Mouse (Mus musculus) limb, embryonic 12.5 days (tissue): Measurements from ENCODE around the gene Slc7a15. TPM values are rescaled to one million over a fixed set of nuclear protein-coding genes. Genes with fewer than 3 reads are reported as not detected.
A peak's percentile ranks its signal among the peaks of the same experiment; 100 is the strongest.
"Not testable (repeated sequence)": the region's sequence is repeated elsewhere in the genome, so short reads cannot be mapped to it uniquely, and the experiment has no call there.

Source experiments
- ATAC-seq: fragments of 200-750 bp; cut with Nextera tagmentation; 2 replicates; pipeline ENCODE4 v1.8.0; 2017; ENCODE audit warnings: low read depth, moderate TSS enrichment; ENCODE audit not compliant: insufficient number of reproducible peaks, insufficient read depth, low FRiP score, low TSS enrichment
- H3K27ac ChIP-seq: fragments of 300-500 bp; sonication (generic); 2 replicates; pipeline ENCODE4 v1.5.1; 2016; ENCODE audit warnings: mild to moderate bottlenecking, moderate library complexity
- H3K27me3 ChIP-seq: fragments of 300-500 bp; sonication (generic); 2 replicates; pipeline ENCODE4 v1.6.1; 2016; ENCODE audit warnings: mild to moderate bottlenecking, moderate library complexity
- H3K36me3 ChIP-seq: fragments of 300-500 bp; sonication (generic); 2 replicates; pipeline ENCODE4 v1.6.1; 2016; ENCODE audit warnings: mild to moderate bottlenecking, moderate library complexity
- H3K4me1 ChIP-seq: fragments of 300-500 bp; sonication (generic); replicated peaks from 2 replicates; pipeline ENCODE4 v1.6.1; 2016
- H3K4me2 ChIP-seq: fragments of 300-500 bp; sonication (generic); 2 replicates; pipeline ENCODE4 v1.6.1; 2016; ENCODE audit warnings: mild to moderate bottlenecking, moderate library complexity
- H3K4me3 ChIP-seq: fragments of 300-500 bp; sonication (generic); replicated peaks from 2 replicates; pipeline ENCODE4 v1.5.1; 2016; ENCODE audit warnings: mild to moderate bottlenecking
- H3K9ac ChIP-seq: fragments of 300-500 bp; sonication (generic); replicated peaks from 2 replicates; pipeline ENCODE4 v1.6.1; 2016; ENCODE audit warnings: mild to moderate bottlenecking, moderate library complexity
- H3K9me3 ChIP-seq: fragments of 300-500 bp; sonication (generic); 2 replicates; pipeline ENCODE4 v1.6.1; 2016; ENCODE audit warnings: mild to moderate bottlenecking, moderate library complexity
- WGBS: fragments of 180-500 bp; shearing (Covaris S2); methylation state at CpG from one replicate; pipeline ENCODE4 v1.1.7; 2016; 5-methylcytosine and 5-hydroxymethylcytosine counted together
- polyA plus RNA-seq: library from polyadenylated mRNA; unstranded; fragments of >200 nt; fragmentation: Nextera tagmentation; extraction: Ambion mirVana; gene quantifications from 2 replicates; pipeline ENCODE4 v1.2.1, GENCODE M21; 2016

Gene Slc7a15
- polyA plus RNA-seq, 1 experiment from 2014 or later, result not detected

GRCm38 (mm10) chr12:8629537-8629936, 30.7 kb upstream of the Slc7a15 start:
- no peak for ATAC-seq
- Histone ChIP-seq H3K4me3 (no peak overlapping the region), H3K27me3 (no peaks in the 10 kb centered on the region), H3K9me3 (no peaks in the 10 kb centered on the region), H3K4me2 (no peak overlapping the region), H3K9ac (no peak overlapping the region), H3K27ac (no peak overlapping the region), H3K36me3 (no peaks in the 10 kb centered on the region; the same call in 1 of the 2 replicates), H3K4me1 (no peaks in the 10 kb centered on the region)
- WGBS, result 93% methylated on average over 6 of the region's 6 CpGs

- ATAC-seq, result no peak
These were observed 21.8 kb upstream of the Slc7a15 start for GRCm38 (mm10) chr12:8620678-8621018.

GRCm38 (mm10) chr12:8619827-8620677, 21.2 kb upstream of the Slc7a15 start:
- ATAC-seq, result 0 out of 2 replicates have a peak, but pooled peaks have one; percentile 47
- H3K9me3 ChIP-seq, result 0 out of 2 replicates have a peak, but pooled peaks cover 3% of the 10 kb centered on the region
- H3K4me3 ChIP-seq, result no peak overlapping the region
- H3K4me2 ChIP-seq, result no peak overlapping the region
- no peaks in the 10 kb centered on the region for H3K4me1 ChIP-seq
- 90% methylated on average over 9 of the region's 9 CpGs for WGBS
- H3K36me3 ChIP-seq, result peaks cover 5% of the 10 kb centered on the region; the same call in 1 of the 2 replicates
- H3K27ac ChIP-seq, result no peak overlapping the region
- H3K27me3 ChIP-seq, result no peaks in the 10 kb centered on the region
- no peak overlapping the region for H3K9ac ChIP-seq

More at GRCm38 (mm10) chr12:8620678-8621018, 21.8 kb upstream of the Slc7a15 start:
- peaks cover 5% of the 10 kb centered on the region; the same call in 1 of the 2 replicates for H3K36me3 ChIP-seq
- H3K4me2 ChIP-seq, result no peak overlapping the region
- H3K27me3 ChIP-seq, result no peaks in the 10 kb centered on the region
- H3K4me3 ChIP-seq, result no peak overlapping the region
- H3K9me3 ChIP-seq, result 0 out of 2 replicates have a peak, but pooled peaks cover 3% of the 10 kb centered on the region
- H3K4me1 ChIP-seq, result no peaks in the 10 kb centered on the region
- 87% methylated on average over 5 of the region's 5 CpGs for WGBS
- H3K27ac ChIP-seq, result no peak overlapping the region
- H3K9ac ChIP-seq, result no peak overlapping the region

GRCm38 (mm10) chr12:8618271-8618670, 19.4 kb upstream of the Slc7a15 start:
- Histone ChIP-seq H3K4me1 (no peaks in the 10 kb centered on the region), H3K9ac (no peak overlapping the region), H3K4me2 (no peak overlapping the region), H3K36me3 (peaks cover 5% of the 10 kb centered on the region; the same call in 1 of the 2 replicates), H3K27ac (no peak overlapping the region), H3K27me3 (no peaks in the 10 kb centered on the region), H3K9me3 (0 out of 2 replicates have a peak, but pooled peaks cover 3% of the 10 kb centered on the region), H3K4me3 (no peak overlapping the region)
- ATAC-seq, result no peak
- 94% methylated on average over 3 of the region's 3 CpGs for WGBS

DNA sequence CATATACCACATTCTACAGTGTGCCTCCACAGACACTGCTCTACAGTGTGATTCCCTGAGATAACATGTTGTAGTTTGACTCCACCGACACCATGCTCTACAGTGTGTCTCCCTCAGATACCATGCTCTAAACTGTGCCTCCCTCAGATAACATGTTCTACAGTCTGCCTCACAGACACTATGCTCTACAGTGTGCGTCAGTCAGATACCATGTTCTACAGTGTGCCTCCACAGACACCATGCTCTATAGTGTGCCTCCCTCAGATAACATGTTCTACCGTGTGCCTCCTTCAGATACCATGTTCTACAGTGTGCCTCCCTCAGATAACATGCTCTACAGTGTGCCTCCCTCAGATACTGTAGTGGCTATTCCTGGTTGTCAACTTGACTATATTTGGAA, 10.2 kb upstream of the Slc7a15 start:
- Histone ChIP-seq H3K4me2 (no peak overlapping the region), H3K27me3 (no peaks in the 10 kb centered on the region), H3K9me3 (no peaks in the 10 kb centered on the region), H3K4me1 (no peaks in the 10 kb centered on the region), H3K9ac (no peak overlapping the region), H3K36me3 (no peaks in the 10 kb centered on the region), H3K27ac (no peak overlapping the region), H3K4me3 (no peak overlapping the region)
- 92% methylated on average over 3 of the region's 3 CpGs for whole genome bisulfite sequencing
- no peak for ATAC-seq

GRCm38 (mm10) chr12:8595611-8596010, 3.3 kb downstream of the Slc7a15 start:
- H3K4me2 ChIP-seq, result no peak overlapping the region
- no peak overlapping the region for H3K9ac ChIP-seq
- H3K36me3 ChIP-seq, result no peaks in the 10 kb centered on the region
- 88% methylated on average over 7 of the region's 7 CpGs for WGBS
- no peak for ATAC-seq
- peaks cover 10% of the 10 kb centered on the region; the same call in 1 of the 2 replicates for H3K9me3 ChIP-seq
- no peaks in the 10 kb centered on the region for H3K4me1 ChIP-seq
- no peak overlapping the region for H3K27ac ChIP-seq
- H3K4me3 ChIP-seq, result no peak overlapping the region
- no peaks in the 10 kb centered on the region for H3K27me3 ChIP-seq

DNA sequence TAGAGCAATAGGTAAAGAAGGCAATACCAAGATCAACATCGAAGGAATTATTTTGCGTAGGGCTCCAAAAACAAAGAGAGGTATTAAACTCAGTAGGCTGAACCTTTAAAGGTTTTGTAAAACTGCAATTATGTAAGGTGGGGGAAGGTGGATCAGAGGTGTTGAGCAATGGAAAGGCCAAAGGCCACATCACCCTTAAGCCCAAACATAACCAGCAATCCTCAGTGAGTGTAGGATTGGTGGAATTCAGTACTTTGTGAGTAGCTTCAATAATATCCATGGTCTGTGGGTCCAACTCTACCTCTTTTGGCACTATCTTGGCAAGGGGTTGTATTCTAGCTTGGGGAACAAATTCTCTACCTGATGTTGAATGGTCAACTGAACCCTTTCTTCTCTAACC, 7.5 kb downstream of the Slc7a15 start:
- H3K36me3 ChIP-seq, H3K27me3 ChIP-seq, H3K9ac ChIP-seq, ATAC-seq, H3K27ac ChIP-seq, H3K4me3 ChIP-seq, H3K4me1 ChIP-seq, H3K4me2 ChIP-seq, H3K9me3 ChIP-seq: not testable (repeated sequence)
- WGBS, result 90% methylated on average over 2 of the region's 2 CpGs

DNA sequence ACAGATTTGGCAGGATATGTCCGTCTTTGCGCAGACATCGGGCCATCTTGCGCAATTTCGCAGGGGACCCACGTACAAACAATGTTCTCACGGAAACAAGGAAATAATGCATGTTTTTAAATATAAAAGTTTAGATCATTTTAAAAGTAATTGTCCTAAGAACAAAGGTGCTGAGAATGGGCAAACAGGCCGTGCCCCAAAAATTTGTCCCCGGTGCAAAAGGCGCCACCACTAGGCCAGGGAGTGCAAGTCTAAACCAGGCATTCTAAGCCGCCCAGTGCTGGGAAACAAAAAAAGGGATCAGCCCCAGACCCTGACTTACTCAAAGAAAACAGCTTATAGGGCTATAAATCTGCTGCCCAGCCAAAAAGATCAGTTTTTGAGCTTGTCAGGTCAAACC, 25.5 kb downstream of the Slc7a15 start:
- WGBS, result 85% methylated on average over 11 of the region's 11 CpGs
- H3K36me3 ChIP-seq, result no peaks in the 10 kb centered on the region
- ATAC-seq, result no peak
- no peaks in the 10 kb centered on the region for H3K27me3 ChIP-seq
- no peak overlapping the region for H3K9ac ChIP-seq
- H3K9me3 ChIP-seq, result no peaks in the 10 kb centered on the region
- H3K4me3 ChIP-seq, result no peak overlapping the region
- no peaks in the 10 kb centered on the region; the same call in 1 of the 2 replicates for H3K4me1 ChIP-seq
- no peak overlapping the region for H3K27ac ChIP-seq
- no peak overlapping the region for H3K4me2 ChIP-seq

DNA sequence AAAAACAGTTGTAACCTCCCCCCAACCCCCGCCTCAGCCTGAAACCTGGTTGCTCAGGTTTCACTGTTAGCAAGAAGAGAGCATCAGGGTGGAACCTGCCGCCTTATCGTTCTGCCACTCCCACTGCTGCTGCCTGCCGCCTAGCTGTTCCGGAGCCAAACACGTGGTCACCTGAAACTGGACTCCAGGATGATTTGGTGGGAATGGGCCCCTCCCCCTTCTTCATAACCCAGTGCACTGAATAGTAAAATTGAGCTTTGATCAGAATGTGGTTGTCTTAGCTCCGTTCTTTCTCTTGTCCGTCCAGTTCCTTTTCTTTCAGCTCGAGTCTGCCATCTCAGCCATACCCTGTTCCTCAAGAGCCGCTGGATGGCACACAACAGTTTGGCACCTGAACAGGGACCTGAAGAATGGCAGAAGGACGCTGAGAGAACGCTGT, 26.9 kb downstream of the Slc7a15 start:
- not testable (repeated sequence) for H3K27me3 ChIP-seq, H3K36me3 ChIP-seq, ATAC-seq, H3K9me3 ChIP-seq, H3K4me3 ChIP-seq, H3K9ac ChIP-seq, H3K4me1 ChIP-seq, H3K27ac ChIP-seq
- H3K4me2 ChIP-seq, result peak overlapping the region; percentile 36
- WGBS, result 35% methylated on average over 12 of the region's 12 CpGs

GRCm38 (mm10) chr12:8571287-8571902, 27.5 kb downstream of the Slc7a15 start:
- H3K36me3 ChIP-seq, H3K27me3 ChIP-seq, H3K4me1 ChIP-seq, H3K27ac ChIP-seq, H3K4me3 ChIP-seq, ATAC-seq, H3K9ac ChIP-seq, H3K9me3 ChIP-seq: not testable (repeated sequence)
- 84% methylated on average over 2 of the region's 2 CpGs for WGBS
- H3K4me2 ChIP-seq, result peak overlapping the region; percentile 36

DNA sequence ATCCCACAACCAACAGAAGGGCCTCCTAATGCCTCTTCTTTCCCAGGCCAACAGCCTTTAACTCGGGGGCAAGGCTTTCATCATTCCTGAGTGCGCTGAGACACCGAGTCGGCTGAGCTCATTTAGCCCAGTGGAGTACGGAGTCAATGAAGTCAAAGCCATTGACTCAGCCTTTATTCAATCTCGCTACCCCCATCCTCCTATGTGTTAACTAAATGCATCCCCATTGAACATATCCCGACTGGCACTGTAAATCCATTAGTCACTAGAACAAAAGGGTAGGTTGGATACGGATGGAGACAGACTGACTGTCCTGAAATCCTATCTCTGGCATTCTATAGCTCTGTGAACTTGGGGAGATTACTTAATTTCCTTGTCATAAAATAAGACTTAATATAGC, 36.7 kb downstream of the Slc7a15 start:
- not testable (repeated sequence) for H3K4me2 ChIP-seq, H3K9me3 ChIP-seq, H3K9ac ChIP-seq, H3K27me3 ChIP-seq, H3K4me3 ChIP-seq, H3K36me3 ChIP-seq, H3K27ac ChIP-seq, H3K4me1 ChIP-seq, ATAC-seq
- WGBS, result 81% methylated on average over 8 of the region's 8 CpGs
